Mouse (Mus musculus) midbrain, embryonic 13.5 days (tissue): ENCODE results near the gene Gm3194. TPM values are rescaled to one million over a fixed set of nuclear protein-coding genes. Genes with fewer than 3 reads are reported as not detected.
"Not testable (repeated sequence)": the region's sequence is repeated elsewhere in the genome, so short reads cannot be mapped to it uniquely, and the experiment has no call there.

Experiments used
- ATAC-seq: fragments of 200-750 bp; cut with Nextera tagmentation; 2 replicates; pipeline ENCODE4 v1.8.0; 2017; ENCODE audit warnings: mild to moderate bottlenecking, moderate TSS enrichment, moderate library complexity
- H3K27ac ChIP-seq: fragments of 300-500 bp; sonication (generic); 2 replicates; pipeline ENCODE4 v1.5.1; 2015; ENCODE audit warnings: inconsistent platforms, mild to moderate bottlenecking, moderate library complexity
- H3K27me3 ChIP-seq: fragments of 300-500 bp; sonication (generic); 2 replicates; pipeline ENCODE4 v1.6.1; 2015; ENCODE audit warnings: mild to moderate bottlenecking, inconsistent platforms
- H3K36me3 ChIP-seq: fragments of 300-500 bp; sonication (generic); 2 replicates; pipeline ENCODE4 v1.6.1; 2015; ENCODE audit warnings: mild to moderate bottlenecking, inconsistent platforms
- H3K4me1 ChIP-seq: fragments of 300-500 bp; sonication (generic); replicated peaks from 2 replicates; pipeline ENCODE4 v1.6.1; 2015; ENCODE audit warnings: inconsistent platforms
- H3K4me2 ChIP-seq: fragments of 300-500 bp; sonication (generic); replicated peaks from 2 replicates; pipeline ENCODE4 v1.6.1; 2015; ENCODE audit warnings: moderate library complexity, mild to moderate bottlenecking, inconsistent platforms
- H3K4me3 ChIP-seq: fragments of 300-500 bp; sonication (generic); replicated peaks from 2 replicates; pipeline ENCODE4 v1.5.1; 2015; ENCODE audit warnings: mild to moderate bottlenecking, inconsistent platforms
- H3K9ac ChIP-seq: fragments of 300-500 bp; sonication (generic); replicated peaks from 2 replicates; pipeline ENCODE4 v1.6.1; 2015; ENCODE audit warnings: mild to moderate bottlenecking, inconsistent platforms
- H3K9me3 ChIP-seq: fragments of 300-500 bp; sonication (generic); 2 replicates; pipeline ENCODE4 v1.6.1; 2016; ENCODE audit warnings: mild to moderate bottlenecking, inconsistent platforms
- WGBS: fragments of 180-500 bp; shearing (Covaris S2); methylation state at CpG from one replicate; pipeline ENCODE4 v1.1.7; 2015; 5-methylcytosine and 5-hydroxymethylcytosine counted together
- polyA plus RNA-seq: library from polyadenylated mRNA; unstranded; fragments of >200 nt; fragmentation: Nextera tagmentation; extraction: Ambion mirVana; gene quantifications from 2 replicates; pipeline ENCODE4 v1.2.1, GENCODE M21; 2015

Gene Gm3194
- 1.9 and 2.7 TPM in 2 replicates for polyA plus RNA-seq

- not testable (repeated sequence) for H3K27me3 ChIP-seq, ATAC-seq, H3K36me3 ChIP-seq, H3K27ac ChIP-seq, H3K4me1 ChIP-seq, H3K4me2 ChIP-seq, H3K4me3 ChIP-seq, H3K9ac ChIP-seq, H3K9me3 ChIP-seq
- WGBS = no CpG with 5 or more reads among the region's 3 CpGs
These were observed at the start of gene Gm3194 for GRCm38 (mm10) chr14:5455367-5455766. TSS of gene Gm3194 (minus strand) at chr14:5455467.

GRCm38 (mm10) chr14:5501374-5501773, 46.1 kb upstream of the Gm3194 start, which contains the start of gene Gm3488:
TSS of gene Gm3488 (plus strand) at chr14:5501674.
- H3K27ac ChIP-seq, H3K4me1 ChIP-seq, H3K27me3 ChIP-seq, H3K4me2 ChIP-seq, H3K9ac ChIP-seq, ATAC-seq, H3K36me3 ChIP-seq, H3K4me3 ChIP-seq, H3K9me3 ChIP-seq: not testable (repeated sequence)
- WGBS = no CpG with 5 or more reads among the region's 35 CpGs

- not testable (repeated sequence) for H3K4me1 ChIP-seq, H3K27ac ChIP-seq, H3K9me3 ChIP-seq, ATAC-seq, H3K4me2 ChIP-seq, H3K27me3 ChIP-seq, H3K36me3 ChIP-seq, H3K9ac ChIP-seq, H3K4me3 ChIP-seq
- WGBS = 94% methylated on average over 4 of the region's 5 CpGs
These were observed 28.6 kb upstream of the Gm3194 start, which contains the start of gene Gm3187 for GRCm38 (mm10) chr14:5483907-5484306. TSS of gene Gm3187 (plus strand) at chr14:5484207.

GRCm38 (mm10) chr14:5477730-5478129, 22.5 kb upstream of the Gm3194 start, which contains the start of gene Gm8246:
TSS of gene Gm8246 (minus strand) at chr14:5477830.
- H3K4me3 ChIP-seq, H3K36me3 ChIP-seq, H3K27me3 ChIP-seq, H3K4me1 ChIP-seq, ATAC-seq, H3K27ac ChIP-seq, H3K9ac ChIP-seq, H3K9me3 ChIP-seq, H3K4me2 ChIP-seq: not testable (repeated sequence)
- WGBS = no CpG with 5 or more reads among the region's 3 CpGs

- not testable (repeated sequence) for H3K4me1 ChIP-seq, H3K4me3 ChIP-seq, H3K4me2 ChIP-seq, H3K9ac ChIP-seq, H3K36me3 ChIP-seq, H3K9me3 ChIP-seq, ATAC-seq, H3K27me3 ChIP-seq, H3K27ac ChIP-seq
- no CpG with 5 or more reads among the region's 19 CpGs for WGBS
These were observed 5.2 kb upstream of the Gm3194 start for GRCm38 (mm10) chr14:5460469-5460868.

- H3K27ac ChIP-seq, H3K4me1 ChIP-seq, ATAC-seq, H3K4me2 ChIP-seq, H3K4me3 ChIP-seq, H3K27me3 ChIP-seq, H3K36me3 ChIP-seq, H3K9me3 ChIP-seq, H3K9ac ChIP-seq: not testable (repeated sequence)
- no CpG with 5 or more reads among the region's 37 CpGs for WGBS
These were observed 66.3 kb downstream of the Gm3194 start, which contains the start of gene Gm3500 for GRCm38 (mm10) chr14:5388949-5389348. TSS of gene Gm3500 (minus strand) at chr14:5389049.

Other genes starting within 250 kb of the Gm3194 start
- not detected in 2 replicates for gene Gm3526, start 194.9 kb downstream of the Gm3194 start, polyA plus RNA-seq
- gene Gm3542, start 120.5 kb downstream of the Gm3194 start, polyA plus RNA-seq = not detected in 2 replicates
- gene Gm3500, start 66.4 kb downstream of the Gm3194 start, polyA plus RNA-seq = 1.3 and 2.0 TPM in 2 replicates
- not detected in 2 replicates for gene Gm8246, start 22.4 kb upstream of the Gm3194 start, polyA plus RNA-seq
- 0.09 TPM in 1 of 2 replicates, not detected in the other for gene Gm3187, start 28.7 kb upstream of the Gm3194 start, polyA plus RNA-seq
- gene Gm3488, start 46.2 kb upstream of the Gm3194 start, polyA plus RNA-seq = 8.7 and 9.5 TPM in 2 replicates
- not detected in 2 replicates for gene Gm3532, start 83.0 kb upstream of the Gm3194 start, polyA plus RNA-seq
- gene Gm8265, start 177.6 kb upstream of the Gm3194 start, polyA plus RNA-seq = not detected in 2 replicates
- not detected in 2 replicates for gene Gm9603, start 232.0 kb upstream of the Gm3194 start, polyA plus RNA-seq